Mouse (Mus musculus) natural killer cell, adult 2 months (primary cell): ENCODE results near the gene Acsbg2.

Experiments
- DNase-seq, 2 experiments: peaks; one replicate each; pipeline ENCODE4 v3.0.0; 2022; ENCODE audit warnings: low spot score in 2 of 2

The Acsbg2 gene

GRCm38 (mm10) chr17:56823352-56823751 lies 50.9 kb downstream of the Acsbg2 start:
- DNase-seq: no peak

- DNase-seq: no peak
These were observed 51.9 kb downstream of the Acsbg2 start for GRCm38 (mm10) chr17:56822380-56822779.

- DNase-seq: peak; percentile 68 to 72
These were observed 54.5 kb downstream of the Acsbg2 start for GRCm38 (mm10) chr17:56819694-56820111.

- DNase-seq: peak in 1 of 2 experiments; percentile 12
These were observed 55.2 kb downstream of the Acsbg2 start for GRCm38 (mm10) chr17:56819032-56819545.

- DNase-seq: peak; percentile 38 to 49
These were observed 56.1 kb downstream of the Acsbg2 start for GRCm38 (mm10) chr17:56818067-56818636.

GRCm38 (mm10) chr17:56815057-56815345 lies 59.2 kb downstream of the Acsbg2 start:
- no peak for DNase-seq

- DNase-seq: peak; percentile 64 to 66
These were observed 59.8 kb downstream of the Acsbg2 start for GRCm38 (mm10) chr17:56814316-56815056.

- no peak for DNase-seq
These were observed 64.0 kb downstream of the Acsbg2 start for GRCm38 (mm10) chr17:56810245-56810644.

- peak; percentile 26 to 45 for DNase-seq
These were observed 65.7 kb downstream of the Acsbg2 start for GRCm38 (mm10) chr17:56808518-56808917.

GRCm38 (mm10) chr17:56805784-56806183 lies 68.5 kb downstream of the Acsbg2 start:
- no peak for DNase-seq

- DNase-seq: no peak
These were observed 69.3 kb downstream of the Acsbg2 start for GRCm38 (mm10) chr17:56804952-56805351.

- DNase-seq: no peak
These were observed 72.2 kb downstream of the Acsbg2 start for GRCm38 (mm10) chr17:56802065-56802464.

GRCm38 (mm10) chr17:56799276-56799675 lies 75.0 kb downstream of the Acsbg2 start:
- DNase-seq: no peak

GRCm38 (mm10) chr17:56793614-56794319 lies 80.5 kb downstream of the Acsbg2 start:
- DNase-seq: no peak
